Mouse (Mus musculus): ENCODE results near the gene Fbxw13.
A peak's percentile ranks its signal among the peaks of the same experiment; 100 is the strongest.
"Not testable (repeated sequence)": the region's sequence is repeated elsewhere in the genome, so short reads cannot be mapped to it uniquely, and the experiment has no call there.

The Fbxw13 gene

GRCm38 (mm10) chr9:109195875-109196274 is at the start of gene Fbxw13:
Gene Fbxw13 (minus strand): TSS chr9:109195975.
- not testable (repeated sequence) for DNase-seq

GRCm38 (mm10) chr9:109234654-109235053 is 38.9 kb upstream of the Fbxw13 start, which contains the start of gene Fbxw20:
Gene Fbxw20 (minus strand): TSS chr9:109234754.
- no peak for DNase-seq

- DNase-seq = no peak
Measured at GRCm38 (mm10) chr9:109218449-109218848, 22.7 kb upstream of the Fbxw13 start.

GRCm38 (mm10) chr9:109201347-109201746 is 5.6 kb upstream of the Fbxw13 start:
- peak in 1 of 2 experiments; percentile 1 for DNase-seq

GRCm38 (mm10) chr9:109200349-109200748 is 4.6 kb upstream of the Fbxw13 start:
- no peak for DNase-seq

- no peak for DNase-seq
Measured at GRCm38 (mm10) chr9:109199353-109199752, 3.6 kb upstream of the Fbxw13 start.

- DNase-seq = no peak
Measured at GRCm38 (mm10) chr9:109177208-109177607, 18.6 kb downstream of the Fbxw13 start.

GRCm38 (mm10) chr9:109176301-109176700 is 19.5 kb downstream of the Fbxw13 start:
- no peak for DNase-seq

GRCm38 (mm10) chr9:109167316-109167715 is 28.5 kb downstream of the Fbxw13 start:
- DNase-seq = no peak

- DNase-seq = no peak
Measured at GRCm38 (mm10) chr9:109161941-109162340, 33.8 kb downstream of the Fbxw13 start, which contains the start of gene Fbxw21. Gene Fbxw21 (minus strand): TSS chr9:109162041.

GRCm38 (mm10) chr9:109140414-109140813 is 55.4 kb downstream of the Fbxw13 start:
- DNase-seq = not testable (repeated sequence)

- DNase-seq = no peak
Measured at GRCm38 (mm10) chr9:109130076-109130475, 65.7 kb downstream of the Fbxw13 start.
